Mouse (Mus musculus): ENCODE data around the gene Naaladl1. TPM values are rescaled to one million over a fixed set of nuclear protein-coding genes. Genes with fewer than 3 reads are reported as not detected.

Gene Naaladl1
- polyA plus RNA-seq, 1 experiment, result 1.8 TPM

- H3K27ac ChIP-seq (ENCODE audit: control insufficient read depth, insufficient read depth, low read length), result no peak overlapping the region
- H3K27me3 ChIP-seq (ENCODE audit: control insufficient read depth, insufficient read depth, low read length), result no peaks in the 10 kb centered on the region
- no peaks in the 10 kb centered on the region for H3K4me1 ChIP-seq (replicated peaks; ENCODE audit: control insufficient read depth, insufficient read depth, low read length)
- DNase-seq, result no peak
- no peak for TF ChIP-seq POLR2A (IDR thresholded peaks at IDR 0.05; ENCODE audit: control insufficient read depth, extremely low read depth, insufficient read depth, low read length, poor library complexity)
- TF ChIP-seq CTCF (IDR thresholded peaks at IDR 0.05; ENCODE audit: borderline replicate concordance, control insufficient read depth, extremely low read depth, insufficient read depth, low read length, poor library complexity), result no peak
- 91% methylated on average over 9 of the region's 9 CpGs for WGBS
- H3K4me3 ChIP-seq (ENCODE audit: control insufficient read depth, insufficient read depth, low read length), result no peak overlapping the region
- H3K36me3 ChIP-seq (ENCODE audit: control insufficient read depth, insufficient read depth, low read length), result no peaks in the 10 kb centered on the region
These were observed 49.6 kb downstream of the Naaladl1 start for GRCm38 (mm10) chr19:6155174-6155573.

DNA sequence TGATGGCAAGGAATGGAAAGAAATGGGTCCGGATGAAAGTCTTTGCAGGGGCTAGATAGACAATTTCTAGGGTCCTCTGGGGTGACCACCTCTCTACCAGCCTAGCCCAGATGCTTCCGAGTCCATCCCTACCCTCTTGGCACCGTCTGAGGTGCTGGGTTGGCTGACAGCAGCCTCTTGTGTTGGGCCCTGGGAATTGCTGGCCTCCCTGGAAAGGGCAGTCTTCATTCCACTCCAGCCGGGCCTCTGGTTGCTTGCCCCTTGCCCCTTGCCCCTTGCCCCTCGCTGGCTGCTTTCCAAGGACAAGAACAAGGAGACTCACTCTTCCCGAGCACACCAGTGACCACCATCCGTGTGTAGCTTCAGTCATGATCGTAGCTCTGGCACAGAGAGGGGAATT is 50.8 kb downstream of the Naaladl1 start:
- Histone ChIP-seq H3K4me3 (ENCODE audit: control insufficient read depth, insufficient read depth, low read length) (no peak overlapping the region), H3K27ac (ENCODE audit: control insufficient read depth, insufficient read depth, low read length) (no peak overlapping the region), H3K4me1 (replicated peaks; ENCODE audit: control insufficient read depth, insufficient read depth, low read length) (no peaks in the 10 kb centered on the region), H3K36me3 (ENCODE audit: control insufficient read depth, insufficient read depth, low read length) (no peaks in the 10 kb centered on the region), H3K27me3 (ENCODE audit: control insufficient read depth, insufficient read depth, low read length) (no peaks in the 10 kb centered on the region)
- no peak for TF ChIP-seq CTCF (IDR thresholded peaks at IDR 0.05; ENCODE audit: borderline replicate concordance, control insufficient read depth, extremely low read depth, insufficient read depth, low read length, poor library complexity)
- no peak for TF ChIP-seq POLR2A (IDR thresholded peaks at IDR 0.05; ENCODE audit: control insufficient read depth, extremely low read depth, insufficient read depth, low read length, poor library complexity)
- DNase-seq, result no peak
- WGBS, result 90% methylated on average over 8 of the region's 8 CpGs

GRCm38 (mm10) chr19:6157220-6157619 is 51.6 kb downstream of the Naaladl1 start:
- Histone ChIP-seq H3K4me3 (ENCODE audit: control insufficient read depth, insufficient read depth, low read length) (no peak overlapping the region), H3K27me3 (ENCODE audit: control insufficient read depth, insufficient read depth, low read length) (no peaks in the 10 kb centered on the region), H3K27ac (ENCODE audit: control insufficient read depth, insufficient read depth, low read length) (no peak overlapping the region), H3K36me3 (ENCODE audit: control insufficient read depth, insufficient read depth, low read length) (no peaks in the 10 kb centered on the region), H3K4me1 (replicated peaks; ENCODE audit: control insufficient read depth, insufficient read depth, low read length) (no peaks in the 10 kb centered on the region)
- 32% methylated on average over 6 of the region's 6 CpGs for WGBS
- TF ChIP-seq POLR2A (IDR thresholded peaks at IDR 0.05; ENCODE audit: control insufficient read depth, extremely low read depth, insufficient read depth, low read length, poor library complexity), result no peak
- no peak for TF ChIP-seq CTCF (IDR thresholded peaks at IDR 0.05; ENCODE audit: borderline replicate concordance, control insufficient read depth, extremely low read depth, insufficient read depth, low read length, poor library complexity)
- DNase-seq, result no peak

- Histone ChIP-seq H3K4me1 (replicated peaks; ENCODE audit: control insufficient read depth, insufficient read depth, low read length) (no peaks in the 10 kb centered on the region), H3K27ac (ENCODE audit: control insufficient read depth, insufficient read depth, low read length) (no peak overlapping the region), H3K27me3 (ENCODE audit: control insufficient read depth, insufficient read depth, low read length) (no peaks in the 10 kb centered on the region), H3K4me3 (ENCODE audit: control insufficient read depth, insufficient read depth, low read length) (peak overlapping the region; percentile 3; the same call in 1 of the 2 replicates), H3K36me3 (ENCODE audit: control insufficient read depth, insufficient read depth, low read length) (no peaks in the 10 kb centered on the region)
- 65% methylated on average over 10 of the region's 10 CpGs for WGBS
- no peak for DNase-seq
- TF ChIP-seq CTCF (IDR thresholded peaks at IDR 0.05; ENCODE audit: borderline replicate concordance, control insufficient read depth, extremely low read depth, insufficient read depth, low read length, poor library complexity) (no peak), POLR2A (IDR thresholded peaks at IDR 0.05; ENCODE audit: control insufficient read depth, extremely low read depth, insufficient read depth, low read length, poor library complexity) (no peak)
These were observed 58.4 kb downstream of the Naaladl1 start for GRCm38 (mm10) chr19:6163872-6164547.

Other genes starting within 250 kb of the Naaladl1 start
- 121 and 129 TPM in 2 replicates for gene Frmd8, start 230.5 kb upstream of the Naaladl1 start, polyA plus RNA-seq (2012; rRNA removed)
- gene Slc25a45, start 228.0 kb upstream of the Naaladl1 start, polyA plus RNA-seq (2012; rRNA removed), result 57.5 and 57.9 TPM in 2 replicates
- gene Tigd3, start 211.6 kb upstream of the Naaladl1 start, polyA plus RNA-seq (2012; rRNA removed), result 4.0 and 4.7 TPM in 2 replicates
- 175 and 194 TPM in 2 replicates for gene Dpf2, start 192.8 kb upstream of the Naaladl1 start, polyA plus RNA-seq (2012; rRNA removed)
- gene Cdc42ep2, start 181.0 kb upstream of the Naaladl1 start, polyA plus RNA-seq (2012; rRNA removed), result 5.1 and 5.8 TPM in 2 replicates
- gene Pola2, start 141.6 kb upstream of the Naaladl1 start, polyA plus RNA-seq (2012; rRNA removed), result 115 and 120 TPM in 2 replicates
- 0.06 and 0.20 TPM in 2 replicates for gene Slc22a20, start 119.6 kb upstream of the Naaladl1 start, polyA plus RNA-seq (2012; rRNA removed)
- 98.2 and 101 TPM in 2 replicates for gene Capn1, start 89.9 kb upstream of the Naaladl1 start, polyA plus RNA-seq (2012; rRNA removed)
- gene Syvn1, start 59.2 kb upstream of the Naaladl1 start, polyA plus RNA-seq (2012; rRNA removed), result 77.1 and 83.7 TPM in 2 replicates
- 28.8 and 29.4 TPM in 2 replicates for gene Mrpl49, start 48.0 kb upstream of the Naaladl1 start, polyA plus RNA-seq (2012; rRNA removed)
- 2,283 and 2,588 TPM in 2 replicates for gene Fau, start 47.9 kb upstream of the Naaladl1 start, polyA plus RNA-seq (2012; rRNA removed)
- gene Znhit2, start 44.6 kb upstream of the Naaladl1 start, polyA plus RNA-seq (2012; rRNA removed), result 69.6 and 80.8 TPM in 2 replicates
- gene Tm7sf2, start 37.4 kb upstream of the Naaladl1 start, polyA plus RNA-seq (2012; rRNA removed), result 35.8 and 42.0 TPM in 2 replicates
- 145 and 163 TPM in 2 replicates for gene Vps51, start 28.6 kb upstream of the Naaladl1 start, polyA plus RNA-seq (2012; rRNA removed)
- gene Tmem262, start 25.7 kb upstream of the Naaladl1 start, polyA plus RNA-seq (2012; rRNA removed), result 0.70 and 1.5 TPM in 2 replicates
- 0.65 and 0.84 TPM in 2 replicates for gene Gm28374, start 23.5 kb upstream of the Naaladl1 start, polyA plus RNA-seq (2012; rRNA removed)
- gene Zfpl1, start 20.8 kb upstream of the Naaladl1 start, polyA plus RNA-seq (2012; rRNA removed), result 145 and 147 TPM in 2 replicates
- 22.1 and 28.8 TPM in 2 replicates for gene Cdca5, start 20.8 kb upstream of the Naaladl1 start, polyA plus RNA-seq (2012; rRNA removed)
- 0.57 and 0.66 TPM in 2 replicates for gene AC131692.1, start 11.4 kb upstream of the Naaladl1 start, polyA plus RNA-seq (2012; rRNA removed)
- gene Sac3d1, start 12.9 kb downstream of the Naaladl1 start, polyA plus RNA-seq (2012; rRNA removed), result 71.3 and 90.1 TPM in 2 replicates
- gene Snx15, start 22.5 kb downstream of the Naaladl1 start, polyA plus RNA-seq (2012; rRNA removed), result 80.9 and 86.2 TPM in 2 replicates
- gene Batf2, start 35.2 kb downstream of the Naaladl1 start, polyA plus RNA-seq (2012; rRNA removed), result 3.6 and 4.6 TPM in 2 replicates
- gene Arl2, start 35.8 kb downstream of the Naaladl1 start, polyA plus RNA-seq (2012; rRNA removed), result 96.1 and 119 TPM in 2 replicates
- 0.23 and 0.57 TPM in 2 replicates for gene Majin, start 78.6 kb downstream of the Naaladl1 start, polyA plus RNA-seq (2012; rRNA removed)
- 5.2 and 8.9 TPM in 2 replicates for gene Gpha2, start 120.6 kb downstream of the Naaladl1 start, polyA plus RNA-seq (2012; rRNA removed)
- 54.6 and 56.1 TPM in 2 replicates for gene Ppp2r5b, start 130.1 kb downstream of the Naaladl1 start, polyA plus RNA-seq (2012; rRNA removed)
- 82.4 and 90.3 TPM in 2 replicates for gene Atg2a, start 135.9 kb downstream of the Naaladl1 start, polyA plus RNA-seq (2012; rRNA removed)
- 141 and 159 TPM in 2 replicates for gene Ehd1, start 170.9 kb downstream of the Naaladl1 start, polyA plus RNA-seq (2012; rRNA removed)
- gene Cdc42bpg, start 200.7 kb downstream of the Naaladl1 start, polyA plus RNA-seq (2012; rRNA removed), result 12.8 and 12.9 TPM in 2 replicates
- 141 and 143 TPM in 2 replicates for gene Men1, start 229.2 kb downstream of the Naaladl1 start, polyA plus RNA-seq (2012; rRNA removed)
- 1,004 and 1,040 TPM in 2 replicates for gene Map4k2, start 235.4 kb downstream of the Naaladl1 start, polyA plus RNA-seq (2012; rRNA removed)